Mouse (Mus musculus): Measurements from ENCODE around the gene Tex13b.

- TF ChIP-seq POLR2A (IDR thresholded peaks at IDR 0.05; ENCODE audit: control insufficient read depth, low read depth, low read length) (no peak), CTCF (IDR thresholded peaks at IDR 0.05; ENCODE audit: control insufficient read depth, insufficient read depth, insufficient replicate concordance, low read depth, low read length) (no peak)
Observed at GRCm38 (mm10) chrX:140839887-140840286, 26.7 kb upstream of the Tex13b start.

Measured in testis, adult 2 months (tissue).